Mouse (Mus musculus): ENCODE data around the gene Il18r1. TPM values are rescaled to one million over a fixed set of nuclear protein-coding genes. Genes with fewer than 3 reads are reported as not detected.

Gene Il18r1
- not detected in 2 replicates for polyA plus RNA-seq (2016; fragmentation: Nextera tagmentation; extraction: Ambion mirVana)

- Histone ChIP-seq H3K4me1 (no peaks in the 10 kb centered on the region), H3K36me3 (no peaks in the 10 kb centered on the region), H3K9me3 (replicated peaks) (no peaks in the 10 kb centered on the region), H3K27me3 (ENCODE audit: low read depth, poor library complexity, severe bottlenecking) (no peaks in the 10 kb centered on the region), H3K27ac (replicated peaks) (no peak within 1 kb of the TSS), H3K4me3 (no peak within 1 kb of the TSS)
- DNase-seq (ENCODE audit: low spot score) = no peak
- 46% methylated on average over 20 of the region's 20 CpGs for WGBS
These were observed at the start of gene Il18r1 for GRCm38 (mm10) chr1:40465477-40466430. Gene Il18r1 (plus strand): TSS chr1:40465552.

DNA sequence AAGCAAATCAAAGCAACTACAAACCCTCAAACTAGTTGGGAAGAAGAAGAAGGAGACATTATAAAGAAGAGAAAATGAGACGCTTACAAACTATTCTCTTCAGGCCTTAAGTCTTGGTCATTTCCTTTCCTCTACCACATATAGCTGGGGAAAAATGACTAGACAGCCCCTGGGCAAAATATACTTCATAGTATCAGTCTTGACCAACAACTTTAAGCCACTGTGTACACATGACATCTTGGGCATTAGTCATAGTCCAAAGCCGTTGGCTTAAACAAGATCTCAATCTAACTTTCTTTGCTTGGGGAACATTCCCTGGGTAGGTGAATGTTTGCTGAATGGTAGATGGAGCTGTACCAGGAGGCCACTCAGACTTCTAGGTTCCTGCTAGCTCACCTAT lies 48.3 kb upstream of the Il18r1 start:
- no peak overlapping the region for H3K27ac ChIP-seq (replicated peaks)
- DNase-seq (ENCODE audit: low spot score) = no peak
- H3K4me1 ChIP-seq = no peaks in the 10 kb centered on the region
- H3K36me3 ChIP-seq = no peaks in the 10 kb centered on the region
- WGBS = 94% methylated on average over 2 of the region's 2 CpGs
- no peak overlapping the region for H3K4me3 ChIP-seq
- no peaks in the 10 kb centered on the region for H3K27me3 ChIP-seq (ENCODE audit: low read depth, poor library complexity, severe bottlenecking)
- H3K9me3 ChIP-seq (replicated peaks) = no peaks in the 10 kb centered on the region

GRCm38 (mm10) chr1:40418512-40418911 lies 46.8 kb upstream of the Il18r1 start:
- DNase-seq (ENCODE audit: low spot score) = no peak
- Histone ChIP-seq H3K4me3 (no peak overlapping the region), H3K27me3 (ENCODE audit: low read depth, poor library complexity, severe bottlenecking) (no peaks in the 10 kb centered on the region), H3K36me3 (no peaks in the 10 kb centered on the region), H3K9me3 (replicated peaks) (no peaks in the 10 kb centered on the region), H3K27ac (replicated peaks) (no peak overlapping the region), H3K4me1 (no peaks in the 10 kb centered on the region)
- 86% methylated on average over 5 of the region's 5 CpGs for WGBS

GRCm38 (mm10) chr1:40423892-40424291 lies 41.5 kb upstream of the Il18r1 start:
- H3K9me3 ChIP-seq (replicated peaks) = no peaks in the 10 kb centered on the region
- H3K27me3 ChIP-seq (ENCODE audit: low read depth, poor library complexity, severe bottlenecking) = no peaks in the 10 kb centered on the region
- H3K4me1 ChIP-seq = no peaks in the 10 kb centered on the region
- no peaks in the 10 kb centered on the region for H3K36me3 ChIP-seq
- no peak for DNase-seq (ENCODE audit: low spot score)
- 88% methylated on average over 6 of the region's 6 CpGs for WGBS
- H3K27ac ChIP-seq (replicated peaks) = no peak overlapping the region
- no peak overlapping the region for H3K4me3 ChIP-seq

GRCm38 (mm10) chr1:40427270-40427669 lies 38.1 kb upstream of the Il18r1 start:
- Histone ChIP-seq H3K27me3 (ENCODE audit: low read depth, poor library complexity, severe bottlenecking) (no peaks in the 10 kb centered on the region), H3K9me3 (replicated peaks) (no peaks in the 10 kb centered on the region), H3K4me3 (no peak overlapping the region), H3K4me1 (no peaks in the 10 kb centered on the region), H3K27ac (replicated peaks) (no peak overlapping the region), H3K36me3 (no peaks in the 10 kb centered on the region)
- WGBS = 91% methylated on average over 9 of the region's 9 CpGs
- no peak for DNase-seq (ENCODE audit: low spot score)

GRCm38 (mm10) chr1:40427901-40428300 lies 37.5 kb upstream of the Il18r1 start:
- Histone ChIP-seq H3K4me3 (no peak overlapping the region), H3K4me1 (no peaks in the 10 kb centered on the region), H3K36me3 (no peaks in the 10 kb centered on the region), H3K9me3 (replicated peaks) (no peaks in the 10 kb centered on the region), H3K27ac (replicated peaks) (no peak overlapping the region), H3K27me3 (ENCODE audit: low read depth, poor library complexity, severe bottlenecking) (no peaks in the 10 kb centered on the region)
- WGBS = 88% methylated on average over 1 of the region's 1 CpGs
- DNase-seq (ENCODE audit: low spot score) = no peak

DNA sequence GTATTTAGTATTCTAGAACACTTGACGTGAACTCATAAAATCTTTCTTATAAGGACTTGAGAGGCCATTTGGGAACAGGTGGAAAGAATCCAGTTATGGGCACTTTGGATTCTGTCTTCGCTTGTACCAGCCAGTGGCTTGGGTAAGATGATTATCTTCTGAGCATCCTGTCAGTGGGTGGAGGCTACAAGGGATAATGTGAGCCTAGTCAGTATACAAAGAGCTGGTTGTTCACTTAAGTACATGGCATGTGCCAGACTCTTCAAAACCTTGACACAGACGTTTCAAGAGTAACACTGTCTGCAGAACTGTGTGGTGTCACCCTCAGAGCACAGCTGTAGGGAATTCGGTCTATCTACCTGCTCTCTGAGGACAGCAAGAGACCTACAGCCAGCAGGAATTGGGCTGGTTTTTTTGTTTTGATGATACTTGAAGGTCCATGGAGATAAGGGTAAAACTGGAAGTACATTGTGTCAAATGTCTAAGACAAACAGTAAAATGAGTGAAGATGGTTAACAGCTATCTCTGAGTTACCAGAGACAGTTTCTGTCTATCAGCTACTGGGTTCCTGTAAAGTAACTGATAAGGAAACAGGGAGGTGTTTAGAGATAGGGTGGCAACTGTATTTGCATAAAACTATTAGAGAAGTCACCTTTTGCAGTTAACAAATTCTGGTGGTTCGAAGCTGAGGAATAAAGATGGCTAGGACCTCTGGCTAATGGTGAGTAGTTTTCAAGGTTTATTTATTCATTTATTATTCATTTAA lies 36.3 kb upstream of the Il18r1 start, which contains the start of gene Il1rl1:
Gene Il1rl1 (plus strand): TSS at position 661 of the 766 bp plus-strand sequence.
- DNase-seq (ENCODE audit: low spot score) = no peak
- Histone ChIP-seq H3K4me3 (no peak within 1 kb of the TSS), H3K36me3 (no peaks in the 10 kb centered on the region), H3K9me3 (replicated peaks) (no peaks in the 10 kb centered on the region), H3K27ac (replicated peaks) (no peak within 1 kb of the TSS), H3K4me1 (no peaks in the 10 kb centered on the region), H3K27me3 (ENCODE audit: low read depth, poor library complexity, severe bottlenecking) (no peaks in the 10 kb centered on the region)
- 83% methylated on average over 5 of the region's 5 CpGs for WGBS

- 87% methylated on average over 4 of the region's 4 CpGs for WGBS
- H3K36me3 ChIP-seq = no peaks in the 10 kb centered on the region
These were observed 35.1 kb upstream of the Il18r1 start for GRCm38 (mm10) chr1:40430143-40430834.

GRCm38 (mm10) chr1:40432169-40432568 lies 33.2 kb upstream of the Il18r1 start:
- Histone ChIP-seq H3K27me3 (ENCODE audit: low read depth, poor library complexity, severe bottlenecking) (no peaks in the 10 kb centered on the region), H3K36me3 (no peaks in the 10 kb centered on the region), H3K4me3 (no peak overlapping the region), H3K9me3 (replicated peaks) (no peaks in the 10 kb centered on the region), H3K27ac (replicated peaks) (no peak overlapping the region), H3K4me1 (no peaks in the 10 kb centered on the region)
- 85% methylated on average over 2 of the region's 2 CpGs for WGBS
- no peak for DNase-seq (ENCODE audit: low spot score)

More at GRCm38 (mm10) chr1:40430143-40430834, 35.1 kb upstream of the Il18r1 start:
- no peak for DNase-seq (ENCODE audit: low spot score)
- no peaks in the 10 kb centered on the region for H3K27me3 ChIP-seq (ENCODE audit: low read depth, poor library complexity, severe bottlenecking)
- H3K9me3 ChIP-seq (replicated peaks) = no peaks in the 10 kb centered on the region
- H3K4me3 ChIP-seq = no peak overlapping the region
- H3K27ac ChIP-seq (replicated peaks) = no peak overlapping the region
- H3K4me1 ChIP-seq = no peaks in the 10 kb centered on the region

GRCm38 (mm10) chr1:40435936-40436335 lies 29.4 kb upstream of the Il18r1 start:
- Histone ChIP-seq H3K9me3 (replicated peaks) (no peaks in the 10 kb centered on the region), H3K27ac (replicated peaks) (no peak overlapping the region), H3K4me1 (no peaks in the 10 kb centered on the region), H3K27me3 (ENCODE audit: low read depth, poor library complexity, severe bottlenecking) (no peaks in the 10 kb centered on the region), H3K36me3 (no peaks in the 10 kb centered on the region), H3K4me3 (no peak overlapping the region)
- WGBS = 91% methylated on average over 3 of the region's 3 CpGs
- no peak for DNase-seq (ENCODE audit: low spot score)

DNA sequence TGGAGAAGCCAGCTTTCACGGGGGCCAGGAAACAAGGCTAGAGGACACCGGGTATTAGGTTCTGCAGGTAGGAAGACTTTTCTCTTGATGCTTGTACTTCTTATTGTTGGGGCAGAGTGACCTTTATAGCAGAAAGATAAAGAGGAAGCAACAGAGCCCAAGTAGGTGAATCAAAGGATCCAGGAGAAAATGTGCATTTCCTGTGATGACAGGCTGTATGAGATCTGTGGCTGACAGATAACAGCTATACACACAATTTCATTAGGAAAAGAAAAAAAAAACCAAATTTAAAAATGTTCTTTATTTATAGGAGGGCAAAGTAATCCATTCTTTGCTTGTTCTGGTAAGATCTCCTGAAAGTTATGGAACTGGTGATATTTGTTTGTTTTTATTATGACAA lies 28.0 kb upstream of the Il18r1 start:
- DNase-seq (ENCODE audit: low spot score) = no peak
- H3K27me3 ChIP-seq (ENCODE audit: low read depth, poor library complexity, severe bottlenecking) = no peaks in the 10 kb centered on the region
- H3K27ac ChIP-seq (replicated peaks) = no peak overlapping the region
- H3K4me1 ChIP-seq = no peaks in the 10 kb centered on the region
- no peak overlapping the region for H3K4me3 ChIP-seq
- no peaks in the 10 kb centered on the region for H3K36me3 ChIP-seq
- H3K9me3 ChIP-seq (replicated peaks) = no peaks in the 10 kb centered on the region
- WGBS = 92% methylated on average over 2 of the region's 2 CpGs

DNA sequence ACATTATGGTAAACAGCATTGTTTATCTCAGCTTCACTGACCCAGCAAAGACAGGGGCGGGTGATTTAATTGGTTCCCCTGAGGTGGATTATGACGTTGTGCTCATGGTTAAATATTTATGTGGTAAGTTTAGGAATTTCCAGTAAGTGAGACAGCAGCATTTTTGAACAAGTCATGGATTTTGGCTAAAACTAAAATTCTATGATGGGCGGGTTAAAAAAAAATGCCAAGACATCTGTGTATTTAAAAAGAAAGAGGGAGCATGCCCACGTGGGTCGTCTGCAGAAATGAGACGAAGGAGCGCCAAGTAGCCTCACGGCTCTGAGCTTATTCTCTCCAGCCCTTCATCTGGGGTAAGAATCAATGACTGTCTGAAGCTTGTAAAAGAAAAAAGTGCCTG lies 25.8 kb upstream of the Il18r1 start:
- H3K36me3 ChIP-seq = no peaks in the 10 kb centered on the region
- DNase-seq (ENCODE audit: low spot score) = no peak
- 84% methylated on average over 8 of the region's 8 CpGs for WGBS
- no peak overlapping the region for H3K27ac ChIP-seq (replicated peaks)
- H3K4me1 ChIP-seq = no peaks in the 10 kb centered on the region
- H3K4me3 ChIP-seq = no peak overlapping the region
- H3K9me3 ChIP-seq (replicated peaks) = no peaks in the 10 kb centered on the region
- H3K27me3 ChIP-seq (ENCODE audit: low read depth, poor library complexity, severe bottlenecking) = no peaks in the 10 kb centered on the region
